Mouse (Mus musculus) limb, embryonic 14.5 days (tissue): ENCODE measurements around the gene Gata5. TPM values are rescaled to one million over a fixed set of nuclear protein-coding genes. Genes with fewer than 3 reads are reported as not detected.

Experiments
- ATAC-seq: fragments of 200-750 bp; cut with Nextera tagmentation; 2 replicates; pipeline ENCODE4 v1.8.0; 2017; ENCODE audit warnings: low read depth, moderate number of reproducible peaks, moderate TSS enrichment; ENCODE audit not compliant: low FRiP score
- DNase-seq: peaks from one replicate; pipeline ENCODE4 v3.0.0-alpha.2; 2015; ENCODE audit warnings: low spot score
- H3K27ac ChIP-seq: fragments of 300-500 bp; sonication (generic); replicated peaks from 2 replicates; pipeline ENCODE4 v1.5.1; 2014; ENCODE audit warnings: low read depth, mild to moderate bottlenecking, low read length, moderate library complexity, mixed read lengths
- H3K27me3 ChIP-seq: fragments of 300-500 bp; sonication (generic); 2 replicates; pipeline ENCODE4 v1.6.1; 2014; ENCODE audit warnings: low read length, mixed read lengths; ENCODE audit not compliant: control insufficient read depth, insufficient read depth
- H3K36me3 ChIP-seq: fragments of 300-500 bp; sonication (generic); 2 replicates; pipeline ENCODE4 v1.6.1; 2014; ENCODE audit warnings: mild to moderate bottlenecking, low read length, moderate library complexity, mixed read lengths; ENCODE audit not compliant: control insufficient read depth, insufficient read depth
- H3K4me1 ChIP-seq: fragments of 300-500 bp; sonication (generic); 2 replicates; pipeline ENCODE4 v1.6.1; 2014; ENCODE audit warnings: antibody characterized with exemption, low read length, mixed read lengths; ENCODE audit not compliant: control insufficient read depth, insufficient read depth
- H3K4me2 ChIP-seq: fragments of 300-500 bp; sonication (generic); replicated peaks from 2 replicates; pipeline ENCODE4 v1.6.1; 2014; ENCODE audit warnings: low read depth, mild to moderate bottlenecking, low read length, moderate library complexity; ENCODE audit not compliant: severe bottlenecking
- H3K4me3 ChIP-seq: fragments of 300-500 bp; sonication (generic); replicated peaks from 2 replicates; pipeline ENCODE4 v1.5.1; 2014; ENCODE audit warnings: low read length
- H3K9ac ChIP-seq: fragments of 300-500 bp; sonication (generic); 2 replicates; pipeline ENCODE4 v1.6.1; 2014; ENCODE audit warnings: mild to moderate bottlenecking, low read depth, low read length, moderate library complexity; ENCODE audit not compliant: severe bottlenecking
- H3K9me3 ChIP-seq: fragments of 300-500 bp; sonication (generic); 2 replicates; pipeline ENCODE4 v1.6.1; 2016; ENCODE audit warnings: low read length; ENCODE audit not compliant: control insufficient read depth
- POLR2A ChIP-seq: fragments of 200-500 bp; IDR thresholded peaks from 2 replicates; pipeline ENCODE4 v1.8.0; 2012; ENCODE audit warnings: inconsistent platforms, mild to moderate bottlenecking, moderate library complexity, borderline replicate concordance; ENCODE audit not compliant: insufficient read depth, insufficient read length; ENCODE audit errors: extremely low read depth
- WGBS: fragments of 180-500 bp; shearing (Covaris S2); extraction: QIAGEN DNeasy Blood & Tissue Kit; methylation state at CpG from one replicate; pipeline ENCODE4 v1.1.7; 2014; 5-methylcytosine and 5-hydroxymethylcytosine counted together
- polyA plus RNA-seq, 2 experiments: library from polyadenylated mRNA; depleted of rRNA in 1 of 2; stranded (reverse) in 1 of 2; unstranded in 1 of 2; fragments of >200 nt; fragmentation: Nextera tagmentation in 1 of 2; extraction: Ambion mirVana in 1 of 2; gene quantifications; 2 replicates each; pipeline versions ENCODE4 v1.2.1 to v1.2.3; 2012 to 2014

Gene Gata5
- polyA plus RNA-seq, 2 experiments: 0.05 to 0.06 TPM

DNA sequence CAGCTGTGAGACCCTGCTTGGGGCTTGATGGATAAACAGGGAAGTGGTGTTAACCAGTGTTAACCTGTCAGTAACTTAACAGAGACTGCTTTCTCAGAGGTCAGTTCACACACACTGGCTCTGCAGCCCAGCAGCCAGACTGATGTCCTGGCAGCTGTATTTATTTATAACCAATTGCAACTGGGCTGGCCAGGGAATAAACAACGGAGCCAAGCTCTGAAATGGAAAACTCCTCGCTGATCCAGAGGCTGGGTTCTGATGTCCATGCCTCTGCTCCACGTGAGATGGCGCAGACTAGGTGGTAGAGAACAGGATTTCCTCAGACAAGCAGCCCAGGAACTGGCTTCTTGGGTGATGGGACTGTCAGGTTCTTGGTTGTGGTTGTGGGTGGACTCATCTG lies 42.5 kb downstream of the Gata5 start:
- no peak for TF ChIP-seq POLR2A
- Histone ChIP-seq H3K27me3 (no peaks in the 10 kb centered on the region), H3K4me3 (no peak overlapping the region), H3K4me1 (no peaks in the 10 kb centered on the region), H3K9ac (no peak overlapping the region), H3K4me2 (no peak overlapping the region), H3K27ac (no peak overlapping the region), H3K9me3 (no peaks in the 10 kb centered on the region), H3K36me3 (no peaks in the 10 kb centered on the region)
- WGBS: 58% methylated on average over 4 of the region's 4 CpGs
- ATAC-seq: no peak
- no peak for DNase-seq

- no peaks in the 10 kb centered on the region for H3K27me3 ChIP-seq
Measured at GRCm38 (mm10) chr2:180291566-180291965, 42.9 kb downstream of the Gata5 start.

GRCm38 (mm10) chr2:180290503-180290902 lies 44.0 kb downstream of the Gata5 start:
- Histone ChIP-seq H3K4me3 (no peak overlapping the region), H3K9me3 (no peaks in the 10 kb centered on the region), H3K4me2 (no peak overlapping the region), H3K27ac (no peak overlapping the region), H3K9ac (no peak overlapping the region), H3K36me3 (no peaks in the 10 kb centered on the region), H3K4me1 (no peaks in the 10 kb centered on the region), H3K27me3 (no peaks in the 10 kb centered on the region)
- WGBS: 58% methylated on average over 6 of the region's 6 CpGs
- ATAC-seq (no peak), DNase-seq (no peak)
- no peak for TF ChIP-seq POLR2A

More at GRCm38 (mm10) chr2:180291566-180291965, 42.9 kb downstream of the Gata5 start:
- no peaks in the 10 kb centered on the region for H3K36me3 ChIP-seq
- TF ChIP-seq POLR2A: no peak
- no peaks in the 10 kb centered on the region for H3K4me1 ChIP-seq
- ATAC-seq (no peak), DNase-seq (no peak)
- whole genome bisulfite sequencing: 76% methylated on average over 5 of the region's 5 CpGs
- H3K27ac ChIP-seq: no peak overlapping the region
- H3K4me3 ChIP-seq: no peak overlapping the region
- H3K4me2 ChIP-seq: no peak overlapping the region
- H3K9me3 ChIP-seq: no peaks in the 10 kb centered on the region
- no peak overlapping the region for H3K9ac ChIP-seq

GRCm38 (mm10) chr2:180289440-180290108 lies 44.9 kb downstream of the Gata5 start, which contains the start of gene Rbbp8nl:
Gene Rbbp8nl (minus strand): TSS chr2:180289879.
- no peaks in the 10 kb centered on the region for H3K36me3 ChIP-seq
- 0 out of 2 replicates have a peak within 1 kb of the TSS, but pooled peaks have one; percentile 2 for H3K4me3 ChIP-seq
- 38% methylated on average over 16 of the region's 16 CpGs for WGBS
- H3K9ac ChIP-seq: no peak within 1 kb of the TSS
- no peaks in the 10 kb centered on the region for H3K9me3 ChIP-seq
- no peak for TF ChIP-seq POLR2A
- no peaks in the 10 kb centered on the region for H3K4me1 ChIP-seq
- no peaks in the 10 kb centered on the region for H3K27me3 ChIP-seq
- DNase-seq (peak; percentile 52), ATAC-seq (no peak)
- no peak within 1 kb of the TSS for H3K27ac ChIP-seq
- no peak within 1 kb of the TSS for H3K4me2 ChIP-seq

DNA sequence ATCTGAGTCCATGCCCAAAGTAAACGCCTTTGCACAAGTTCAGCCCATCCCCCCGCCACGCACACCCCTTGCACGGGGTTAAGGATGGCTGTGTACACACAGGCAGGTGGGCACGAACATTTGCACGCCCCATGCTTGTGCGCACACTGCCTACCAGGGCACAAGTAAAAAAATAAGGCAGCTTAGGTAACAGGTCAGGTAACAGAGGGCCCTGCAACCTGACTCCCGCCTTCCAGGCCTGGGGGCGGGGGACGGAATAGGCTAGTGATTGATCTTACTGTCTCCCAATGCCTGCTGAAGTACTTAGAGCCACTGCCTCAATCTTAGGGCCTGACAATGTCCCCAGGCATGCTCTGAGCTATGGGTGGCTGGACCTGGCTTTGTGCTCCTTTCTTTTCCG lies 45.5 kb downstream of the Gata5 start:
- Histone ChIP-seq H3K27ac (no peak overlapping the region), H3K4me1 (no peaks in the 10 kb centered on the region), H3K4me2 (no peak overlapping the region), H3K4me3 (no peak overlapping the region), H3K9ac (no peak overlapping the region), H3K36me3 (no peaks in the 10 kb centered on the region), H3K27me3 (no peaks in the 10 kb centered on the region), H3K9me3 (no peaks in the 10 kb centered on the region)
- TF ChIP-seq POLR2A: no peak
- DNase-seq (no peak), ATAC-seq (no peak)
- 40% methylated on average over 11 of the region's 11 CpGs for WGBS
